In genomic region chr14:76175808-76176207, GRCm38 (mm10) we compare ENCODE assay signal across 15 mouse cellular contexts.
DNase-seq lines count a peak whose midpoint lies in the region; ATAC-seq lines count a peak whose summit lies in the region.
"Had no signal": no experiment of that assay in that cellular context is flagged by ENCODE, and none has a peak within 500 bp of the region (broad histone marks: within the 10 kb centered on the region; RNA-seq: fewer than 3 reads in every experiment).

No protein-coding gene starts in this region.

- no peak overlapping the region for H3K9ac ChIP-seq in forebrain, embryonic 14.5 days (ENCODE audit: low read length)
- H3K9ac ChIP-seq in midbrain, embryonic 14.5 days (replicated peaks; ENCODE audit: low read length): no peak overlapping the region
- H3K9ac ChIP-seq: kidney, embryonic 15.5 days had no signal

- no peaks in the 10 kb centered on the region for H3K27me3 ChIP-seq in forebrain, embryonic 14.5 days (replicated peaks; ENCODE audit: control insufficient read depth, insufficient read depth, low read length)
- H3K27me3 ChIP-seq in midbrain, embryonic 14.5 days (ENCODE audit: control insufficient read depth, insufficient read depth, low read length): no peaks in the 10 kb centered on the region
- H3K27me3 ChIP-seq: kidney, embryonic 15.5 days had no signal

- WGBS in forebrain, embryonic 14.5 days: 6% methylated on average over 5 of the region's 5 CpGs
- WGBS in midbrain, embryonic 14.5 days: 2% methylated on average over 5 of the region's 5 CpGs

- H3K9me3 ChIP-seq in forebrain, embryonic 14.5 days (replicated peaks; ENCODE audit: control insufficient read depth, low read length): no peaks in the 10 kb centered on the region
- no peaks in the 10 kb centered on the region for H3K9me3 ChIP-seq in midbrain, embryonic 14.5 days (ENCODE audit: control insufficient read depth, low read length)
- H3K9me3 ChIP-seq: kidney, embryonic 15.5 days; megakaryocyte, embryonic 14.5 days had no signal

- H3K4me2 ChIP-seq in forebrain, embryonic 14.5 days (ENCODE audit: low read length): no peak overlapping the region
- no peak overlapping the region; the same call in 1 of the 2 replicates for H3K4me2 ChIP-seq in midbrain, embryonic 14.5 days (ENCODE audit: low read length)
- H3K4me2 ChIP-seq: kidney, embryonic 15.5 days had no signal

- no peaks in the 10 kb centered on the region for H3K36me3 ChIP-seq in forebrain, embryonic 14.5 days (ENCODE audit: control insufficient read depth, insufficient read depth, low read length)
- H3K36me3 ChIP-seq in midbrain, embryonic 14.5 days (ENCODE audit: control insufficient read depth, insufficient read depth, low read length): no peaks in the 10 kb centered on the region
- H3K36me3 ChIP-seq: kidney, embryonic 15.5 days had no signal

- peaks cover 10% of the 10 kb centered on the region for H3K4me1 ChIP-seq in forebrain, embryonic 14.5 days (ENCODE audit: control insufficient read depth, insufficient read depth, low read length)
- H3K4me1 ChIP-seq in midbrain, embryonic 14.5 days (ENCODE audit: control insufficient read depth, insufficient read depth, low read length): peaks cover 15% of the 10 kb centered on the region
- H3K4me1 ChIP-seq: kidney, embryonic 15.5 days; megakaryocyte, embryonic 14.5 days had no signal

- no peak overlapping the region for H3K4me3 ChIP-seq in forebrain, embryonic 14.5 days (ENCODE audit: low read depth, low read length)
- no peak overlapping the region for H3K4me3 ChIP-seq in midbrain, embryonic 14.5 days (replicated peaks; ENCODE audit: low read depth, low read length)
- H3K4me3 ChIP-seq: kidney, embryonic 15.5 days; megakaryocyte, embryonic 14.5 days had no signal

- peak; percentile 55 for ATAC-seq in forebrain, embryonic 14.5 days
- peak; percentile 67; the same call in 1 of the 2 replicates for ATAC-seq in midbrain, embryonic 14.5 days (ENCODE audit: low FRiP score, low TSS enrichment)
- no peak for ATAC-seq in monocyte, adult 5-6 weeks (replicated peaks; ENCODE audit: insufficient number of reproducible peaks, low FRiP score, low TSS enrichment, poor library complexity, severe bottlenecking)
- ATAC-seq: lung, postnatal 0 days had no signal

- DNase-seq in embryo, embryonic 10 days (ENCODE audit: low spot score): peak; percentile 64
- DNase-seq in embryo, embryonic 9.5 days (ENCODE audit: extremely low spot score): no peak
- peak; percentile 37 for DNase-seq in 3T3-L1 (ENCODE audit: low read depth, low spot score)
- peak; percentile 58 for DNase-seq in forebrain, embryonic 14.5 days (ENCODE audit: low spot score)
- DNase-seq in midbrain, embryonic 14.5 days: peak; percentile 78
- DNase-seq in adrenal gland, adult 18-20 months (ENCODE audit: low spot score in 2 of 2): no peak
- no peak for DNase-seq in layer of hippocampus, postnatal 10 days (ENCODE audit: low spot score in 2 of 2)
- DNase-seq: adrenal gland, postnatal 10 days; cerebellum, postnatal 25 days; right cerebral cortex, postnatal 14 days; thymus, adult 18-20 months had no signal

- no peak overlapping the region for H3K27ac ChIP-seq in forebrain, embryonic 14.5 days (ENCODE audit: low read depth, low read length)
- peak overlapping the region; percentile 70 for H3K27ac ChIP-seq in midbrain, embryonic 14.5 days (replicated peaks; ENCODE audit: low read depth, low read length)
- H3K27ac ChIP-seq: kidney, embryonic 15.5 days had no signal

Comparison
In these comparisons a context has a peak if more than half of its experiments do, and no peak if none do; other contexts are left out.
1. DNase-seq: peak in embryo, embryonic 10 days (single experiment), 3T3-L1 (single experiment), forebrain, embryonic 14.5 days (single experiment) and midbrain, embryonic 14.5 days (single experiment); none in embryo, embryonic 9.5 days (single experiment), adrenal gland, adult 18-20 months (0 of 2) and layer of hippocampus, postnatal 10 days (0 of 2).